Mouse (Mus musculus) liver, postnatal 0 days (tissue): ENCODE measurements at regions not wholly inside any gene's neighbourhood (a gene's known extent, or its start where the extent isn't known, plus 50 kb on each side); places are given as distances from the start of the nearest gene placed in this dataset.

ENCODE experiments used
- CTCF ChIP-seq: sonication (generic); IDR thresholded peaks from 2 replicates; pipeline ENCODE4 v1.5.1; 2016; ENCODE audit warnings: antibody characterized with exemption, low read depth
- EP300 ChIP-seq: IDR thresholded peaks from 2 replicates; pipeline ENCODE4 v1.6.1; 2016; ENCODE audit warnings: antibody characterized with exemption, low read depth, mild to moderate bottlenecking

GRCm38 (mm10) chr16:77749474-77749873 is 147.6 kb upstream of the Gm11146 start:
- TF ChIP-seq CTCF, result no peak
- no peak for TF ChIP-seq EP300
